Mouse (Mus musculus) kidney, adult 2 months (tissue): ENCODE measurements at regions not wholly inside any gene's neighbourhood (a gene's known extent, or its start where the extent isn't known, plus 50 kb on each side); places are given as distances from the start of the nearest gene placed in this dataset.

Experiments used
- CTCF ChIP-seq: fragments of 200-500 bp; conservative IDR thresholded peaks from 2 replicates; pipeline ENCODE4 v1.5.1; 2011; ENCODE audit warnings: low read depth, mild to moderate bottlenecking, control low read depth, low read length, moderate library complexity, mixed read lengths; ENCODE audit not compliant: insufficient read depth, insufficient read length
- POLR2A ChIP-seq: fragments of 200-500 bp; IDR thresholded peaks from one replicate; pipeline ENCODE4 v1.6.1; 2011; ENCODE audit warnings: low read depth, low read length, control low read depth

DNA sequence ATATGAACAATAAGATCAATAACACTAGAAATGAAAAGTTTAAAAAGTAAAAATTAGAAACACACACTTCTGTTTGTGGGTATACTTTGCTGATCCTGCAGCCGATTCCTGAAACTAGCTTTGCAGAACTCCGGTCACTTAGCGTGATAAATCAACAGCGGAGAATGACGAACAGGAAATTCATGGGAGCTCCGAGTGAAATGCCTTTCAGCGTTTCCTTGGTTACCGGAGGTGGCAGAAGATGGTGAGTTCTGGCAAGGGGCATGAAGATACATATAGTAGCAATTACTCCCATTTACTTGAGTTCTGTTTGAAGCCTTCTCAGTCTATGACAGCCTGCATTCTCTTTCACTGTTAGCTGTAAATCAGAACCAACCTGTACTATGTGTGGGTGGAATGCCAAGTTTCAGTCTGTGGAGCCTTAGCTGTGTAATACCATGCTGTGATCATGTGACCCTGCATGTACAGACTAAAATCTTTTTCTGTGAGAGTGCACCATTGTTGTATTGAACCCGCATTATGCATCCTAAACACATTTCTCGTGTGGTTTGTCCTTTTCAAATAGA lies 109.0 kb upstream of the Itga1 start:
- TF ChIP-seq CTCF: no peak
- TF ChIP-seq POLR2A: no peak
